Mouse (Mus musculus) E14TG2a.4 (cell line): ENCODE measurements at regions not wholly inside any gene's neighbourhood (a gene's known extent, or its start where the extent isn't known, plus 50 kb on each side); places are given as distances from the start of the nearest gene placed in this dataset.
A peak's percentile ranks its signal among the peaks of the same experiment; 100 is the strongest.

Experiments used
- H3K27me3 ChIP-seq: 2 replicates; pipeline ENCODE4 v1.6.1; 2014; ENCODE audit warnings: low read length, control low read depth; ENCODE audit not compliant: insufficient read depth
- H3K36me3 ChIP-seq: 2 replicates; pipeline ENCODE4 v1.6.1; 2014; ENCODE audit warnings: low read length, control low read depth; ENCODE audit not compliant: insufficient read depth
- H3K4me1 ChIP-seq: replicated peaks from 2 replicates; pipeline ENCODE4 v1.6.1; 2014; ENCODE audit warnings: low read depth, low read length, control low read depth
- H3K4me3 ChIP-seq: replicated peaks from 2 replicates; pipeline ENCODE4 v1.5.1; 2014; ENCODE audit warnings: mild to moderate bottlenecking, low read length
- H3K9me3 ChIP-seq: 2 replicates; pipeline ENCODE4 v1.6.1; 2014; ENCODE audit warnings: low read length, control low read depth
- CTCF ChIP-seq: conservative IDR thresholded peaks from 2 replicates; pipeline ENCODE4 v1.5.1; 2014; ENCODE audit warnings: low read length
- NANOG ChIP-seq: IDR thresholded peaks from 2 replicates; pipeline ENCODE4 v1.6.1; 2014; ENCODE audit warnings: borderline replicate concordance, low read length, mixed read lengths
- POU5F1 ChIP-seq: IDR thresholded peaks from 2 replicates; pipeline ENCODE4 v1.6.1; 2014; ENCODE audit warnings: low read length, borderline replicate concordance

DNA sequence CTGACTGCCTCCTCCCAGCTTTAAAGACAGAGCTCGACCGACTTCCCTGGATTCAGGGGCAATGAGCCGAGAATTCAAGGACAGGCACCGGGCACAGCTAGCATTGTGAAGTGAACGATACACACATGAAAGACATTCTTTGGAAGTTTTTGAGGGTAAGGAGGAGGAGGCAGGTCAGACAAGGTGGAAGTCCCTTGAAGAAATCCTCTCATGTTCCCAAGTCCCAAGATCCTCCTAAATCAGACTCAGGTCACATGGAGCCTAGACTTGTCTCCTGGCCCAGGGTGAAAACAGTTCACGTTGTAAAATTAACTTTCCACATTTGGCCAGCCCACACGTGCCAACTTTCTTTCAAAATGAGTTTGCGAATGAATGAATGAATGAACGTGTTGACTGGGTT is 196.2 kb downstream of the C1d start:
- H3K27me3 ChIP-seq, result peaks cover 5% of the 10 kb centered on the region; the same call in 1 of the 2 replicates
- H3K9me3 ChIP-seq, result peaks cover 4% of the 10 kb centered on the region; the same call in 1 of the 2 replicates
- H3K4me3 ChIP-seq, result no peak overlapping the region
- TF ChIP-seq CTCF (no peak), NANOG (no peak), POU5F1 (no peak)
- H3K4me1 ChIP-seq, result peaks cover 4% of the 10 kb centered on the region; the same call in 1 of the 2 replicates
- no peaks in the 10 kb centered on the region for H3K36me3 ChIP-seq

- no peaks in the 10 kb centered on the region for H3K27me3 ChIP-seq
- H3K4me3 ChIP-seq, result no peak overlapping the region
- peaks cover 23% of the 10 kb centered on the region for H3K4me1 ChIP-seq
- peaks cover 4% of the 10 kb centered on the region; the same call in 1 of the 2 replicates for H3K9me3 ChIP-seq
- no peak for TF ChIP-seq POU5F1
- no peak for TF ChIP-seq CTCF
- no peak for TF ChIP-seq NANOG
- no peaks in the 10 kb centered on the region for H3K36me3 ChIP-seq
These were observed 201.6 kb downstream of the C1d start for GRCm38 (mm10) chr11:17458946-17459345.

DNA sequence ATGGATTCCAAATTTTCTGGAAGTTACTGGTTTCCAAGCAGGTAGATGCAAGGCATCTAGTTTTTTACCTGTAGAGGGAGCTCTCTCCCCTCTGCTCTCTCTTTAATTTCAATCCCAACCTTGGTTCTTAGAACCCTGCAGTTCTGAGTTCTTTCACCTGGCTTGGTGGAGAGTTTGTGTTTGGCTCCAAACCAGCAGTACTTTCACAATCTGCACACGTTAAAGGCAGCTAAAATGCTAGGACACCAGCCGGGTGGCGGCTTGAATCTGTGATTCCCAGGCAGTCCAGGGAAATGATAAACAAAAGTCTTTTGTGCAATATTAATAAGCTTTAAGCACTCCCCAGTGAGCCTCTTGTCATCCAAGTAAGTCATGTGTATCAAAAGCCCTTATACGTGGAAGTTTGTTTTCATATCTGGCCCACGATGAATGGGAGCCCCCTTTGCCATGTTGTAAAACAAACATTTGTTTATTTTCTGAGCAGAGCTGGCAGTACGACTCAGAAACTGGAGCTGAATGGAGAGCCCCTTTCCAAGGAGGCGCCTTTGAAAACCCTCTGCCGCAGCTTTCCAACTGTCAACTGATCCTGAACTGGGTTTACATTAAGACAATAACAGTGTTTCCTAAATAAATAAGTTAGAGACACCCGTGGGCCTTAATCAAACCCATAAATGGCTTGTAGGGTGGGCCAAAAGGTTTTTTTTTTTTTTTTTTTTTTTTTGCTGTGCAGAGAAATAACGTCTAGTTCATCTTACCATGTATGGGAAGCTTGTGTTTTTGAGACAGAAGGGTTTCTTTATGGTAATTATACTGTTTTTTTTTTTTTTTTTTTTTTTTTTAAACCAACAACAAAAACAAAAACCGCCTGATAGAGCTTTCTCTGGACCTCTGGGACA is 202.9 kb downstream of the C1d start:
- H3K4me3 ChIP-seq, result no peak overlapping the region
- TF ChIP-seq NANOG (no peak), CTCF (peak; percentile 76)
- peaks cover 28% of the 10 kb centered on the region for H3K4me1 ChIP-seq
- no peaks in the 10 kb centered on the region for H3K27me3 ChIP-seq
- no peaks in the 10 kb centered on the region for H3K36me3 ChIP-seq
- H3K9me3 ChIP-seq, result peaks cover 4% of the 10 kb centered on the region; the same call in 1 of the 2 replicates

DNA sequence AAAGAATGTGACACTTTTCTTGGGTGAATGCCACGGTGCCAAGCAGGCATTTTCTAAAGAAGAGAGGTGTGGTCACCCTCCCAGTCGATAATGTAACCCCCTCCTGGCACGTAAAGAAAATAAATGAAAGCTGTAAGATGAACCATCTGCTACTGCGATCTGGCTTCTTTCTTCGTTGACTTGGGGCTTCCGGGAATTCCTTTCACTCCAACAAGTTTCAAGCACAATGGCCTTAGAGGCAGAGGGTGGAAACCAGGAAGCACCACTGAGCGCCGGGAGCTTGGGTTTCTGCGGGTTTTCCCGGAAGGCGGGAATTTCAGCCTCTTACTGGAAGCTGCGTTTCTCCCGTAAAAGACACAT is 203.5 kb downstream of the C1d start:
- H3K9me3 ChIP-seq, result peaks cover 4% of the 10 kb centered on the region; the same call in 1 of the 2 replicates
- TF ChIP-seq CTCF (no peak), NANOG (peak; percentile 57)
- H3K4me3 ChIP-seq, result no peak overlapping the region
- no peaks in the 10 kb centered on the region for H3K27me3 ChIP-seq
- H3K4me1 ChIP-seq, result peaks cover 29% of the 10 kb centered on the region
- no peaks in the 10 kb centered on the region for H3K36me3 ChIP-seq

- Histone ChIP-seq H3K4me1 (peaks cover 29% of the 10 kb centered on the region), H3K9me3 (peaks cover 4% of the 10 kb centered on the region; the same call in 1 of the 2 replicates), H3K27me3 (no peaks in the 10 kb centered on the region), H3K36me3 (no peaks in the 10 kb centered on the region), H3K4me3 (no peak overlapping the region)
- TF ChIP-seq POU5F1 (no peak), NANOG (no peak), CTCF (no peak)
These were observed 204.3 kb downstream of the C1d start for GRCm38 (mm10) chr11:17461701-17462100.

GRCm38 (mm10) chr11:17464875-17465274 is 207.5 kb downstream of the C1d start:
- Histone ChIP-seq H3K27me3 (no peaks in the 10 kb centered on the region), H3K4me3 (no peak overlapping the region), H3K9me3 (0 out of 2 replicates have a peak, but pooled peaks cover 8% of the 10 kb centered on the region), H3K4me1 (peaks cover 26% of the 10 kb centered on the region), H3K36me3 (no peaks in the 10 kb centered on the region)
- TF ChIP-seq CTCF (peak; percentile 36), NANOG (no peak)

- Histone ChIP-seq H3K36me3 (no peaks in the 10 kb centered on the region), H3K27me3 (no peaks in the 10 kb centered on the region), H3K4me3 (no peak overlapping the region), H3K4me1 (peaks cover 5% of the 10 kb centered on the region), H3K9me3 (peaks cover 17% of the 10 kb centered on the region; the same call in 1 of the 2 replicates)
- TF ChIP-seq CTCF (no peak), NANOG (no peak)
These were observed 211.2 kb downstream of the C1d start for GRCm38 (mm10) chr11:17468431-17469165.

DNA sequence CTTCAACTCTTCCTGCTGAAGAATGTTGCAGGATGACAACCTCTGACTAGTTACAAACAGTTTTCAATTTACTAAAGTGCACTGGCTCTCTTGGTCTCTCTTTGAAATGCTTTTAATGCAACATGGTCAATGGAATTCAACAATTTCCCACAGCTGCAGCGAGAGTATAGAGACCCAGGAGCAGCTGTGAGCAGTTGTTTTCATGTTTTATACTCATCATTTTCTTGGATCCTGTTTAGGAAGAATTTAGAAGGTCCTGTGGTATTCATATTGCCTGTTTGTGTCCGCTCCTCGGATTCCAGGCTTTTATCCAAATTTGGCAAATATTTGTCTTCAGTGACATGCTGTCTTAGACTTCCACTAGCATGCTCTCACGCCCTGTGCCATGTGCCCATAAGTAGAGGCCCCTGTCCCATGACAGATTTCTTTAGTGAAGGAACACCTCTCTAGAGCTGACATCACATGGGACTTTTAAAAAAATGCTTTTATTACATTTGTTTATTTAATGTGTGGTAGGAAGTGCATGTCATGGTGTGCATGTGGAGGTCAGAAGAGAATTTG is 224.1 kb downstream of the C1d start:
- Histone ChIP-seq H3K36me3 (no peaks in the 10 kb centered on the region), H3K9me3 (no peaks in the 10 kb centered on the region), H3K4me1 (peaks cover 10% of the 10 kb centered on the region; the same call in 1 of the 2 replicates), H3K27me3 (no peaks in the 10 kb centered on the region), H3K4me3 (no peak overlapping the region)
- TF ChIP-seq CTCF (no peak), NANOG (no peak), POU5F1 (no peak)
